Mouse (Mus musculus): ENCODE data around the gene Fbxw9. TPM values are rescaled to one million over a fixed set of nuclear protein-coding genes. Genes with fewer than 3 reads are reported as not detected.

Gene Fbxw9
- polyA plus RNA-seq, 1 experiment from 2014 or later = 35.2 TPM

GRCm38 (mm10) chr8:85086238-85086637 is 26.4 kb downstream of the Fbxw9 start:
- no peak overlapping the region for H3K4me2 ChIP-seq (ENCODE audit: low read length)
- DNase-seq (ENCODE audit: low spot score) = peak; percentile 15
- ATAC-seq (replicated peaks; ENCODE audit: low FRiP score, low read depth) = no peak
- H3K9me3 ChIP-seq (replicated peaks; ENCODE audit: low read length) = no peaks in the 10 kb centered on the region
- H3K27ac ChIP-seq = no peak overlapping the region
- H3K27me3 ChIP-seq (ENCODE audit: insufficient read depth, low read length) = no peaks in the 10 kb centered on the region
- H3K9ac ChIP-seq (ENCODE audit: low read depth, low read length) = no peak overlapping the region
- H3K4me3 ChIP-seq (replicated peaks; ENCODE audit: low read depth, low read length) = no peak overlapping the region
- H3K36me3 ChIP-seq (ENCODE audit: insufficient read depth, low read length) = peaks cover 25% of the 10 kb centered on the region
- 84% methylated on average over 3 of the region's 3 CpGs for WGBS
- no peaks in the 10 kb centered on the region; the same call in 1 of the 2 replicates for H3K4me1 ChIP-seq (replicated peaks; ENCODE audit: insufficient read depth, low read length)
- peak; percentile 45 for TF ChIP-seq CTCF (IDR thresholded peaks at IDR 0.05; ENCODE audit: low read depth)

DNA sequence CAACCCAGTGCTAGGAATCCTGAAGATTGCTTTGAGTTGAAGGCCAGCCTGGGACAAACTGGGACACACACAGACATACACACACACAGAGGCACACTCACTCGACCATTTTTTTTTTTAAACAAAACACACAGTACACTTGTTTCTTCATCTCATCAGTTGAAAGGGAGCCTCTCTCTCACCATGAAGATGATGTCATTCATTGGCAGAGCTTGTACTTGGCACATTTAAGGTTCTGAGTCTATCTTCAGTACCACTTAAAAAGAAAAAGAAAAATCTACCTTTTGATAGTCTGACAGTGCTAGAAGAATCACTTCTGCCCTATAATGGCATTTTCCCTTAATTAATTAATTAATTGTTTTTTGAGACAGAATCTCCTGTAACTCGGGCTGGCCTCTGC is 28.9 kb downstream of the Fbxw9 start:
- peaks cover 34% of the 10 kb centered on the region for H3K36me3 ChIP-seq (ENCODE audit: insufficient read depth, low read length)
- no peak for ATAC-seq (replicated peaks; ENCODE audit: low FRiP score, low read depth)
- no peak for DNase-seq (ENCODE audit: low spot score)
- no peaks in the 10 kb centered on the region; the same call in 1 of the 2 replicates for H3K4me1 ChIP-seq (replicated peaks; ENCODE audit: insufficient read depth, low read length)
- H3K27me3 ChIP-seq (ENCODE audit: insufficient read depth, low read length) = no peaks in the 10 kb centered on the region
- no peak overlapping the region for H3K4me3 ChIP-seq (replicated peaks; ENCODE audit: low read depth, low read length)
- TF ChIP-seq CTCF (IDR thresholded peaks at IDR 0.05; ENCODE audit: low read depth) = no peak
- no peak overlapping the region for H3K27ac ChIP-seq
- H3K4me2 ChIP-seq (ENCODE audit: low read length) = no peak overlapping the region
- no peak overlapping the region for H3K9ac ChIP-seq (ENCODE audit: low read depth, low read length)
- H3K9me3 ChIP-seq (replicated peaks; ENCODE audit: low read length) = no peaks in the 10 kb centered on the region
- WGBS = 90% methylated on average over 2 of the region's 2 CpGs

DNA sequence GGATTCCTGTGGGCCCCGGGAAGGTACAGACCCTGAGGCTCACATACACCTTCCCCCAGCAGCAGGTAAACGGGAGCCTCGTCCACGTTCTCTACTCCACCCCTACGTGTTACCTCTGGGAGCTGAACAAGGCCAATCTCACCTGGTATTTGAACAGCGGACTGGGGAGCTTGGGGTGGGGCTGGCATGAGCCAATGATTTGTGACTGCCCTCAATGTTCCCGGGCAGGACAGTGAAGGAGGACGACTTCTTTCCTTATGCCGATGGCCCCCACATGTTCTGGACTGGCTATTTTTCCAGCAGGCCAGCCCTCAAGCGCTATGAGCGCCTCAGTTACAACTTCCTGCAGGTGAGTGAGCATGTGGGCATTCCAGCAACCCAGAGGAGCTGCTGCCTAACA is 31.0 kb downstream of the Fbxw9 start:
- WGBS = 89% methylated on average over 11 of the region's 11 CpGs

DNA sequence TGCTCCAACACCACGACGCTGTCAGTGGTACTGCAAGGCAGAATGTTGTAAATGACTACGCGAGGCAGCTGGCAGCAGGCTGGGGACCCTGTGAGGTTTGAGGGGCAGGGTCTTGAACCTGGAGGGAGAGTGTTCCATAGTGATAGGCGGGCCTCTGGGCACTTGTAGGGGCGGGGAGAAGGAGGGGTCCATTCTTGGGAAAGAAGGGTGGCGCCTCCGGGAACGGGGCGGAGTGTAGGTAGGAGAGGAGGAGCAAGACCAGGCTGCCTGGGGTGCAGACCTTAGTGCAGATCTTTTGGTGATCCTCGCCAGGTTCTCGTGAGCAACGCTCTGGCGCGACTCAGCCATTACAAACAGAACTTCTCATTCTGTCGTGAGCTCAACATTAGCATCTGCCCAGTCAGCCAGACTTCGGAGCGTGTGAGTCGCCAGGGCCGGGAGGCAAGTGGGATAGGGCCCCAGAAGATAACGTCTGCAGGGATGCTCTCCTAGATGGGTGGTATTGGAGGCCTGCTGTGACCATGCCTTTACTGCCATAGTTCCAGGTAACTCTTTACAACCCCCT is 31.8 kb downstream of the Fbxw9 start:
- DNase-seq (ENCODE audit: low spot score) (no peak), ATAC-seq (replicated peaks; ENCODE audit: low FRiP score, low read depth) (no peak)
- H3K27ac ChIP-seq = no peak overlapping the region
- H3K9me3 ChIP-seq (replicated peaks; ENCODE audit: low read length) = no peaks in the 10 kb centered on the region
- no peak overlapping the region for H3K4me3 ChIP-seq (replicated peaks; ENCODE audit: low read depth, low read length)
- no peak overlapping the region for H3K9ac ChIP-seq (ENCODE audit: low read depth, low read length)
- peaks cover 47% of the 10 kb centered on the region for H3K36me3 ChIP-seq (ENCODE audit: insufficient read depth, low read length)
- no peak for TF ChIP-seq CTCF (IDR thresholded peaks at IDR 0.05; ENCODE audit: low read depth)
- no peaks in the 10 kb centered on the region for H3K27me3 ChIP-seq (ENCODE audit: insufficient read depth, low read length)
- 47% methylated on average over 21 of the region's 21 CpGs for WGBS
- H3K4me1 ChIP-seq (replicated peaks; ENCODE audit: insufficient read depth, low read length) = no peaks in the 10 kb centered on the region
- no peak overlapping the region for H3K4me2 ChIP-seq (ENCODE audit: low read length)

More for the DNA sequence above, 31.0 kb downstream of the Fbxw9 start:
- TF ChIP-seq CTCF (IDR thresholded peaks at IDR 0.05; ENCODE audit: low read depth) = no peak
- Histone ChIP-seq H3K9ac (ENCODE audit: low read depth, low read length) (no peak overlapping the region), H3K36me3 (ENCODE audit: insufficient read depth, low read length) (peaks cover 43% of the 10 kb centered on the region; the same call in 1 of the 2 replicates), H3K9me3 (replicated peaks; ENCODE audit: low read length) (no peaks in the 10 kb centered on the region), H3K4me2 (ENCODE audit: low read length) (no peak overlapping the region), H3K27ac (no peak overlapping the region), H3K27me3 (ENCODE audit: insufficient read depth, low read length) (no peaks in the 10 kb centered on the region), H3K4me3 (replicated peaks; ENCODE audit: low read depth, low read length) (no peak overlapping the region), H3K4me1 (replicated peaks; ENCODE audit: insufficient read depth, low read length) (no peaks in the 10 kb centered on the region)
- DNase-seq (ENCODE audit: low spot score) = no peak
- no peak for ATAC-seq (replicated peaks; ENCODE audit: low FRiP score, low read depth)

DNA sequence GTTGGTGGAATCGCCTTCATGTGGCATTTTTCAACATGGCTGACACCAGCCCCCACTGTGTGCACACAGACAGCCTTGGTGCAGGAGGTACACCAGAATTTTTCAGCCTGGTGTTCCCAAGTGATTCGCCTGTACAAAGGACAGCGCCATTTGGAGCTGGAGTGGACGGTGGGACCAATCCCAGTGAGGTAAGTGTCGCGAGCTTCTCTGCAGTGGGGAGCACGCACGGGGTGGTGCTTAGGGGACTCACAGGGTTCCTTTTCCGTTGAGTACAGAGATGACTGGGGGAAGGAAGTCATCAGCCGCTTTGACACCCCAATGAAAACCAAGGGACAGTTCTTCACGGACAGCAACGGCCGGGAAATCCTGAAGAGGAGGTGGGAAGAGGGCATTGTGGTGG is 35.2 kb downstream of the Fbxw9 start:
- Histone ChIP-seq H3K27ac (no peak overlapping the region), H3K4me3 (replicated peaks; ENCODE audit: low read depth, low read length) (no peak overlapping the region), H3K36me3 (ENCODE audit: insufficient read depth, low read length) (peaks cover 43% of the 10 kb centered on the region), H3K4me2 (ENCODE audit: low read length) (no peak overlapping the region), H3K27me3 (ENCODE audit: insufficient read depth, low read length) (no peaks in the 10 kb centered on the region), H3K9ac (ENCODE audit: low read depth, low read length) (no peak overlapping the region), H3K4me1 (replicated peaks; ENCODE audit: insufficient read depth, low read length) (no peaks in the 10 kb centered on the region), H3K9me3 (replicated peaks; ENCODE audit: low read length) (no peaks in the 10 kb centered on the region)
- 92% methylated on average over 13 of the region's 13 CpGs for WGBS
- DNase-seq (ENCODE audit: low spot score) = no peak
- no peak for ATAC-seq (replicated peaks; ENCODE audit: low FRiP score, low read depth)
- no peak for TF ChIP-seq CTCF (IDR thresholded peaks at IDR 0.05; ENCODE audit: low read depth)

GRCm38 (mm10) chr8:85095566-85095965 is 35.7 kb downstream of the Fbxw9 start:
- 89% methylated on average over 7 of the region's 7 CpGs for WGBS
- Histone ChIP-seq H3K27ac (no peak overlapping the region), H3K9ac (ENCODE audit: low read depth, low read length) (no peak overlapping the region), H3K4me1 (replicated peaks; ENCODE audit: insufficient read depth, low read length) (no peaks in the 10 kb centered on the region), H3K27me3 (ENCODE audit: insufficient read depth, low read length) (no peaks in the 10 kb centered on the region), H3K9me3 (replicated peaks; ENCODE audit: low read length) (no peaks in the 10 kb centered on the region), H3K4me2 (ENCODE audit: low read length) (no peak overlapping the region), H3K4me3 (replicated peaks; ENCODE audit: low read depth, low read length) (no peak overlapping the region), H3K36me3 (ENCODE audit: insufficient read depth, low read length) (peaks cover 43% of the 10 kb centered on the region)
- ATAC-seq (replicated peaks; ENCODE audit: low FRiP score, low read depth) (no peak), DNase-seq (ENCODE audit: low spot score) (no peak)
- no peak for TF ChIP-seq CTCF (IDR thresholded peaks at IDR 0.05; ENCODE audit: low read depth)

DNA sequence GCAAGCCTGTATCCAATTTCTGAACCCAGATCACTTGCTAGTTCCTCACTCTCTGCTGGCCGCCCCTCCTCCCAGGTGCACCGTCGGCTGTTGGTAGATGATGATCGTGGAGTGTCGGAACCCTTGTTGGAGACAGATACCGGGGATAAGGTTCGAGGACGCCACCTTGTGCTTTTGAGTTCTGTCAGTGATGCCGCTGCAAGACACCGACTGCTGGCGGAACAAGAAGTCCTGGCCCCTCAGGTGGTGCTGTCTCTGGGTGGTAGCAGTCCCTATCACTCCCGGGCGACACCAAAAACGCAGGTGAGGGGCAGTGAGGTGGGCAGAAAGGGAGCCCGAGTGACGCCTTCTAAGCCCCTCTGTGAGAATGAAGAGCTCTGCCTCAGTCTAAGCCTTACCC is 36.3 kb downstream of the Fbxw9 start:
- H3K27ac ChIP-seq = no peak overlapping the region
- TF ChIP-seq CTCF (IDR thresholded peaks at IDR 0.05; ENCODE audit: low read depth) = no peak
- H3K4me3 ChIP-seq (replicated peaks; ENCODE audit: low read depth, low read length) = no peak overlapping the region
- no peaks in the 10 kb centered on the region for H3K9me3 ChIP-seq (replicated peaks; ENCODE audit: low read length)
- no peak for ATAC-seq (replicated peaks; ENCODE audit: low FRiP score, low read depth)
- no peaks in the 10 kb centered on the region for H3K4me1 ChIP-seq (replicated peaks; ENCODE audit: insufficient read depth, low read length)
- no peak overlapping the region for H3K4me2 ChIP-seq (ENCODE audit: low read length)
- no peak overlapping the region for H3K9ac ChIP-seq (ENCODE audit: low read depth, low read length)
- WGBS = 85% methylated on average over 16 of the region's 16 CpGs
- peaks cover 43% of the 10 kb centered on the region for H3K36me3 ChIP-seq (ENCODE audit: insufficient read depth, low read length)
- H3K27me3 ChIP-seq (ENCODE audit: insufficient read depth, low read length) = no peaks in the 10 kb centered on the region
- DNase-seq (ENCODE audit: low spot score) = no peak
